Mouse (Mus musculus) liver, embryonic 14.5 days (tissue): Measurements from ENCODE around the gene Lgr6. TPM values are rescaled to one million over a fixed set of nuclear protein-coding genes. Genes with fewer than 3 reads are reported as not detected.

Source experiments
- ATAC-seq: fragments of 200-750 bp; cut with Nextera tagmentation; 2 replicates; pipeline ENCODE4 v1.8.0; 2017; ENCODE audit warnings: moderate number of reproducible peaks, mild to moderate bottlenecking, moderate library complexity; ENCODE audit not compliant: insufficient read depth
- DNase-seq, 3 experiments: peaks; one replicate each; pipeline ENCODE4 v3.0.0-alpha.2; 2012 to 2013; ENCODE audit warnings: low read depth in 3 of 3, low spot score in 3 of 3
- H3K27ac ChIP-seq: fragments of 300-500 bp; sonication (generic); 2 replicates; pipeline ENCODE4 v1.5.1; 2014; ENCODE audit warnings: moderate library complexity, mild to moderate bottlenecking, control low read depth, inconsistent platforms
- H3K27me3 ChIP-seq: fragments of 300-500 bp; sonication (generic); 2 replicates; pipeline ENCODE4 v1.6.1; 2014; ENCODE audit warnings: mild to moderate bottlenecking, low read length, moderate library complexity; ENCODE audit not compliant: control insufficient read depth, insufficient read depth
- H3K36me3 ChIP-seq: fragments of 300-500 bp; sonication (generic); replicated peaks from 2 replicates; pipeline ENCODE4 v1.6.1; 2014; ENCODE audit warnings: low read depth; ENCODE audit not compliant: control insufficient read depth, insufficient read depth
- H3K4me1 ChIP-seq, 2 experiments: fragments of 200-500 bp in 1 of 2; fragments of 300-500 bp in 1 of 2; sonication (generic) in 1 of 2; replicated peaks; 2 replicates each; pipeline ENCODE4 v1.6.1; 2012 to 2014; ENCODE audit warnings: antibody characterized with exemption in 1 of 2, inconsistent platforms in 1 of 2, low read length in 1 of 2; ENCODE audit not compliant: control insufficient read depth in 2 of 2, insufficient read depth in 2 of 2
- H3K4me2 ChIP-seq: fragments of 300-500 bp; sonication (generic); 2 replicates; pipeline ENCODE4 v1.6.1; 2014; ENCODE audit warnings: low read depth, mild to moderate bottlenecking, control low read depth, moderate library complexity
- H3K4me3 ChIP-seq, 2 experiments: fragments of 200-500 bp in 1 of 2; fragments of 300-500 bp in 1 of 2; sonication (generic) in 1 of 2; 2 replicates each; pipeline ENCODE4 v1.5.1; 2012 to 2014; ENCODE audit warnings: low read depth in 2 of 2, low read length in 2 of 2, mild to moderate bottlenecking in 2 of 2, control low read depth in 1 of 2, inconsistent platforms in 1 of 2, moderate library complexity in 1 of 2; ENCODE audit not compliant: insufficient read depth in 1 of 2
- H3K9ac ChIP-seq: fragments of 300-500 bp; sonication (generic); replicated peaks from 2 replicates; pipeline ENCODE4 v1.6.1; 2014; ENCODE audit warnings: mild to moderate bottlenecking, control low read depth, moderate library complexity
- H3K9me3 ChIP-seq: fragments of 300-500 bp; sonication (generic); 2 replicates; pipeline ENCODE4 v1.6.1; 2016; ENCODE audit warnings: low read length, mixed read lengths; ENCODE audit not compliant: control insufficient read depth
- CTCF ChIP-seq: IDR thresholded peaks from 2 replicates; pipeline ENCODE4 v1.5.1; 2016; ENCODE audit warnings: antibody characterized with exemption, low read depth, control low read depth
- EP300 ChIP-seq: IDR thresholded peaks from 2 replicates; pipeline ENCODE4 v1.6.1; 2016; ENCODE audit warnings: antibody characterized with exemption, low read depth
- WGBS: fragments of 180-500 bp; shearing (Covaris S2); extraction: QIAGEN DNeasy Blood & Tissue Kit; methylation state at CpG from one replicate; pipeline ENCODE4 v1.1.7; 2014; ENCODE audit not compliant: insufficient replicate concordance; 5-methylcytosine and 5-hydroxymethylcytosine counted together
- polyA plus RNA-seq, 2 experiments: library from polyadenylated mRNA; depleted of rRNA in 1 of 2; stranded (reverse) in 1 of 2; unstranded in 1 of 2; fragments of >200 nt; fragmentation: Nextera tagmentation in 1 of 2; extraction: Ambion mirVana in 1 of 2; gene quantifications; 2 replicates each; pipeline versions ENCODE4 v1.2.1 to v1.2.3; 2012 to 2014

Gene Lgr6
- polyA plus RNA-seq, 2 experiments = 0.02 to 0.05 TPM

GRCm38 (mm10) chr1:135147702-135148058, 42.6 kb upstream of the Lgr6 start:
- ATAC-seq (no peak), DNase-seq (no peak)
- H3K36me3 ChIP-seq = no peaks in the 10 kb centered on the region; the same call in 1 of the 2 replicates
- H3K4me2 ChIP-seq = peak overlapping the region; percentile 90
- no peaks in the 10 kb centered on the region for H3K9me3 ChIP-seq
- no peaks in the 10 kb centered on the region for H3K27me3 ChIP-seq
- peak overlapping the region; percentile 66 to 75 for H3K4me3 ChIP-seq
- WGBS = 2% methylated on average over 7 of the region's 7 CpGs
- peak overlapping the region; percentile 80 for H3K9ac ChIP-seq
- H3K4me1 ChIP-seq = peaks cover 3 to 7% of the 10 kb centered on the region in 2 experiments; a peak in 3 of 4 replicates
- H3K27ac ChIP-seq = no peak overlapping the region
- TF ChIP-seq CTCF (no peak), EP300 (no peak)

- no peaks in the 10 kb centered on the region for H3K27me3 ChIP-seq
- no peak overlapping the region for H3K27ac ChIP-seq
- peak overlapping the region; percentile 90 for H3K4me2 ChIP-seq
- H3K36me3 ChIP-seq = no peaks in the 10 kb centered on the region; the same call in 1 of the 2 replicates
- peak overlapping the region; percentile 66 to 75 for H3K4me3 ChIP-seq
- under 1% methylated on average over 69 of the region's 69 CpGs for WGBS
- no peaks in the 10 kb centered on the region for H3K9me3 ChIP-seq
- peak overlapping the region; percentile 80 for H3K9ac ChIP-seq
- ATAC-seq (peak; percentile 74), DNase-seq (no peak)
- no peak for TF ChIP-seq EP300
- TF ChIP-seq CTCF = no peak
- peaks cover 3 to 7% of the 10 kb centered on the region in 2 experiments; a peak in 3 of 4 replicates for H3K4me1 ChIP-seq
Measured at GRCm38 (mm10) chr1:135146946-135147701, 42.0 kb upstream of the Lgr6 start.

- H3K36me3 ChIP-seq = no peaks in the 10 kb centered on the region; the same call in 1 of the 2 replicates
- peaks cover 3 to 7% of the 10 kb centered on the region in 2 experiments; a peak in 3 of 4 replicates for H3K4me1 ChIP-seq
- TF ChIP-seq EP300 = no peak
- no peak for TF ChIP-seq CTCF
- no peaks in the 10 kb centered on the region for H3K9me3 ChIP-seq
- H3K27ac ChIP-seq = no peak within 1 kb of the TSS
- 1% methylated on average over 78 of the region's 78 CpGs for WGBS
- peak within 1 kb of the TSS; percentile 66 to 75 for H3K4me3 ChIP-seq
- DNase-seq (peak; percentile 68 to 70 (median 69)), ATAC-seq (peak; percentile 92)
- H3K4me2 ChIP-seq = peak within 1 kb of the TSS; percentile 90
- H3K9ac ChIP-seq = peak within 1 kb of the TSS; percentile 80
- no peaks in the 10 kb centered on the region for H3K27me3 ChIP-seq
Measured at GRCm38 (mm10) chr1:135146077-135146945, 41.2 kb upstream of the Lgr6 start, which contains the start of gene Arl8a. Arl8a (plus strand) TSS chr1:135146824.

- ATAC-seq (no peak), DNase-seq (no peak)
- TF ChIP-seq CTCF (no peak), EP300 (no peak)
- no peaks in the 10 kb centered on the region for H3K9me3 ChIP-seq
- H3K4me2 ChIP-seq = no peak overlapping the region
- H3K27ac ChIP-seq = no peak overlapping the region
- no peak overlapping the region for H3K9ac ChIP-seq
- no peaks in the 10 kb centered on the region for H3K27me3 ChIP-seq
- 72% methylated on average over 2 of the region's 2 CpGs for WGBS
- no peaks in the 10 kb centered on the region; the same call in 1 of the 2 replicates for H3K36me3 ChIP-seq
- no peak overlapping the region for H3K4me3 ChIP-seq
- peaks cover 3 to 7% of the 10 kb centered on the region in 2 experiments; a peak in 3 of 4 replicates for H3K4me1 ChIP-seq
Measured at GRCm38 (mm10) chr1:135143940-135144339, 38.9 kb upstream of the Lgr6 start.
